ENCODE assay signal across 8 mouse cellular contexts in genomic region chr7:117699343-117699985, GRCm38 (mm10).
DNase-seq lines count a peak whose midpoint lies in the region.

No protein-coding gene starts in this region.

- DNase-seq in layer of hippocampus, adult 11-12 months (ENCODE audit: low spot score): peak; percentile 68
- no peak for DNase-seq in layer of hippocampus, adult 9-10 months (ENCODE audit: low spot score)
- peak; percentile 59 to 70 for DNase-seq in frontal cortex, postnatal 10 days (ENCODE audit: low spot score in 2 of 2)
- DNase-seq in left cerebral cortex, adult 8-10 months (ENCODE audit: low spot score in 2 of 2): peak; percentile 13 to 81
- DNase-seq in right cerebral cortex, adult 18-20 months: peak; percentile 72
- no peak for DNase-seq in thymus, postnatal 25 days
- no peak for DNase-seq in thymus, postnatal 36 days
- no peak for DNase-seq in gastrocnemius, adult 8-10 months (ENCODE audit: low spot score in 2 of 2)

Comparison
In these comparisons a context has a peak if more than half of its experiments do, and no peak if none do; other contexts are left out.
1. DNase-seq: peak in layer of hippocampus, adult 11-12 months (single experiment), frontal cortex, postnatal 10 days (2 of 2), left cerebral cortex, adult 8-10 months (2 of 2) and right cerebral cortex, adult 18-20 months (single experiment); none in layer of hippocampus, adult 9-10 months (single experiment), thymus, postnatal 25 days (single experiment), thymus, postnatal 36 days (0 of 2) and gastrocnemius, adult 8-10 months (0 of 2).